Mouse (Mus musculus) liver, postnatal 0 days (tissue): ENCODE data around the gene Fem1a.

Source experiments
- CTCF ChIP-seq: sonication (generic); IDR thresholded peaks from 2 replicates; pipeline ENCODE4 v1.5.1; 2016; ENCODE audit warnings: antibody characterized with exemption, low read depth
- EP300 ChIP-seq: IDR thresholded peaks from 2 replicates; pipeline ENCODE4 v1.6.1; 2016; ENCODE audit warnings: antibody characterized with exemption, low read depth, mild to moderate bottlenecking

GRCm38 (mm10) chr17:56272644-56273043 is 16.0 kb downstream of the Fem1a start:
- TF ChIP-seq CTCF (no peak), EP300 (no peak)
